Mouse (Mus musculus) layer of hippocampus, postnatal 36 days (tissue): ENCODE results near the gene Ggt6. TPM values are rescaled to one million over a fixed set of nuclear protein-coding genes. Genes with fewer than 3 reads are reported as not detected.
"Not testable (repeated sequence)": the region's sequence is repeated elsewhere in the genome, so short reads cannot be mapped to it uniquely, and the experiment has no call there.

Source experiments
- DNase-seq, 2 experiments: peaks; one replicate each; pipeline ENCODE4 v3.0.0; 2022
- total RNA-seq, 2 experiments: library from RNA; stranded (reverse); gene quantifications; 2 replicates each; pipeline ENCODE4 v1.2.3; 2021

The Ggt6 gene
- total RNA-seq, 2 experiments from 2014 or later = not detected

DNA sequence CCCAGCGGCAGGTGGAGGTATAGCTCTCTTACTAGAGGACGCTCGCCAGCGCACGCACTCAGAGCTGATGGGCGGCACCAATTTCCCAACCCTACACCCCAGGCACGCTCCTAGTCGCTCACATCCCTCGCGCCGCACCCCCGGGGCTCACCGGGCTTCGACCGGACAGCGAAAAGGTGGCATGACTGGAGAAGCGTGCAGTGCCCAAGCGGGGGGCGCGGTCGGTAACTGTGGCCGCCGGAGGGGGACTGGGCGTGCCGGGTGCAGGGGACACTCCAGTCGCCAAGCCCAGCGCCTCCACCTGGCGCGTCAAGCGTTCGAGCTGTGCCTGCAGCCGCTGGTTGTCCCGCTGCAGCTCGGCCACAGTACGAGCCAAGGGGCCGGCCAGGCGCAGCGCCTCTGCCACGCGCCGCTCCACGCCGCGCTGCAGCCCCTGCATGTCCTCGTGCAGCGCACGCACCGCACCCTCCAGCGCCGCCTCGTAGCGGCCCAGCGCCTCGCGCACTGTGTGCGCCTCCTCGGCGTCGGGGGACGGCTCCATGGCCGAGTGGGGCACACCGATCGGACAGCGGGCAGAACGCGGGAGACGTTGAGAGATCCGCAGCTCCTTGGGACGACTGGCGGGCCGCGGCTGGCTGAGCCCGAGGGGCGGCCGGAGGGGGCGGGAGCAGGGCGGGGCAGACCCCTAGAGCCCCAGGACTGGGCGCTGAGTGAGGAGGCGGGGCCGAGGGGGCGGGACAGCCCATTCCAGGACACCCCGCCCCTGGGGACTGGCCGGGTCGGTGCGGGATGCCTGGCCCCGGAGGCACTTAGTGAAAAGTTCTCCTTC, 24.0 kb upstream of the Ggt6 start, which contains the start of gene Smtnl2:
Gene Smtnl2, minus strand, starts transcription at position 621 of the 829 bp plus-strand sequence.
- DNase-seq = peak; percentile 26 to 35

DNA sequence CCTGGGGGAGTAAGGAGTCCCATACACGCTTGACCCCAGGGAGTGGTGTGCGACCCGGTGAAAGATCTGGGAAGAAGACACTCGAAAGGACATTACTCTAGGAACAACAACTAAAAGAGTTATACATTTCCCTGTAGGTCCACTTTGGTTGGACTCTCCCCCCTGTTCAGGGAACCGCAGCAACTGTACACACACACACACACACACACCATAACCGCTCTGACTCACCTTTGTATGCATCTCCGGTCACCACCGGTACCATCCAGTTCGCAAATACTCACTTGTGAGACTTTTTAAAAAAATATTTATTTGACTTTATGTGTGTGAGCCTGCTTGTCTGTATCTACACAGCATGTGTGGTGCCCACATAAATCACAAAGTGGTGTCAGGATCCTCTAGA, 23.4 kb upstream of the Ggt6 start:
- no peak for DNase-seq

DNA sequence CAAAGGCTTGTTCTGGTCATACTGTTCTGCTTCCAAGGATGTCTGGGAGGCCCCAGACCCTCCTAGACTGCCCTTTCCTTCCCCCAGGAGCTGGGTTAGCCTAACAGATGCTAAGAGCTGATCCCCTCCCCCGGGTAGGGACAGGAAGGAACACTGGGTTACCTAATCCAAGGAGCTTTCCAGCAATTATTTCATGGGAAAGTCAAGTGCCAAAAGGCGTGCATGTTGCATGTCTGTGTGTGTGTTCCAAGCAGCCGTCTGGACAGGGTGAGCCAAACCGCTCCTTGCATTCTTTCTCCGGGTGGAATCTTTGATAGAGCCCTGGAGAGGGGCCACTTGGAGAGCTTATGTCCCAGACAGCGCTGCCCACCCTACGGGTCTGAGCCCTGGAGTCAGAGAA, 22.3 kb upstream of the Ggt6 start:
- no peak for DNase-seq

DNA sequence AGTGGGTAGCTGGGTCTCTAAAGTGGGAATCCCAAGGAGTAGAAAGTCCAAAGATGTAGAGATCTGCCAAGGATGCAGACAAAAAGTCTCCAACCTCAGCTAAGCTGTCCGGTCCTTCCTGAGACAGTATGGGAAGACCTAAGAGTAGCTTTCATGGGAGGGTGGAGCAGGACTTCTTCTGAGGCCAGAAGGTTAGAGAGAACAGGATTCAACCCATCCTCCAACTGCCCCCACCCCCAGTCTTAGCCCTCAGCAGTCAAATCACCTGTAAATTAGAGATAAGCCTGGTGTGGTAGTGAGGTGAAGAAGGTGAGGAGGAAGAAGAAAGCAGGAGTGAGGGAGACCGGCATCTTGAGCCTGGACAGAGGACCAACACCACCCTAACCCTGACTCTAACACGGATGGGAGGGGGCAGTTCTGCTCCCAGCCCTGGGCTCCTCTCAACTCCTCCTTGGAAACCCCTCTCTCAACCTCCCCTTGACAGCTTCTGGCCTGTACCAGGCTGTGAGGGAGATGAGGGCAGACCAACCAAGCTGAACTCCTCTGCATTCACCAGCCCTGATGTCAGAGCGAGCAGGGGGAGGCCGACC, 21.6 kb upstream of the Ggt6 start:
- DNase-seq = no peak

DNA sequence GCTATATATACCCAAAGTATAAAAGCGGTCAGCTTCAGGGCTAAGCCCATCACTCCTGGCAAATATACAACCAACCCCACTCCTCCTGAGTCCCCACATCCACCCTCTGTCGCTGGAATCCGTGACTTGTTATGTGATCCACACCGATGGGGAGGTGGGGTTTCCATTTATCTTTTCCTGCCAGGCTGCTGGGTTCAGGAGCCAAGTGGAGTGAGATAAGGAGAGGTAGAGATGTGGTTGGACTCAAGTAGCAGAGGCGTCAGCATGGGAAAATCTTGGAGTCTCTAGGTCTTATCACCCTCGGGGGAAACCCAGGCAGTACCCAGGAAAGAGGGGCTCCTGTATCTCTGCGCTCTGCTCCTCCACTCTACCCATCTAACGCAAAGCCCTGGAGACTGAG, 20.2 kb upstream of the Ggt6 start:
- no peak for DNase-seq

DNA sequence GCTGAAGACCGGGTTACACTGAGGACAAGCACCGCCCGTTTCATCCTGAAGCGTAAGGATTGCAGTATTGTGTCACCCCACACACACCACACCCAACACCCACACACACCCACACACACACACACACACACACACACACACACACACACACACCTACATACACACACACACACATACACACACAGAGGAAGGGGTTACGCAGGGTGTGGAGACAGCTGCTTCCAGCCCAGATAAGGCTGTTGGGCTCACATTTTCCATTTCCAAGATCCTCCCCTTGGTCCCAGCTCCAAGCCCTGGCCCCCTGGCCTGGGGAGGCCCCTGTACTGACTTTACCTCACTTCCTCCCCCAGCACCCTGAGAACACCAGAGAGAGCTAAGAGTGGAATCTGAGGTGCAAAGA, 18.7 kb upstream of the Ggt6 start:
- no peak for DNase-seq

DNA sequence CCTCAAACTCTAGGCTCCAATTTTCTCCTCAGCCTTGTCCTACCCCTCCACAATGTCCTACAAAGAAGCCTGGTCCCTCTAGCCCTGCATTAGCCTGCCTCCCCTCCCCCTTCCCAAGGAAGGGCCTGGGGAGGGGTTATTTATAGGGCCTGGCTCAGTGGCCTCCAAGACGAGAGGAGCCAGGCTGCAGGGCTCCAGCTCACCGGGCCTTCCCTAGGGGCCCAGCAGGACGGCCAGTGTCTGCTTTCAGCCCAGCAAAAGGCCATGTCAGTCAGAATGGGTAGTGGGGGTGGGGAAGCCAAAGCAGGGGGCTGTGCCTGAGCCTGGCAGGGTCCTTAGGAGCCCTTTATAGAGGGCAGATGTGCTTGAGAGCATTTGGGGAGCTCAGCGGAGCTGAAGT, 17.9 kb upstream of the Ggt6 start:
- DNase-seq = no peak

DNA sequence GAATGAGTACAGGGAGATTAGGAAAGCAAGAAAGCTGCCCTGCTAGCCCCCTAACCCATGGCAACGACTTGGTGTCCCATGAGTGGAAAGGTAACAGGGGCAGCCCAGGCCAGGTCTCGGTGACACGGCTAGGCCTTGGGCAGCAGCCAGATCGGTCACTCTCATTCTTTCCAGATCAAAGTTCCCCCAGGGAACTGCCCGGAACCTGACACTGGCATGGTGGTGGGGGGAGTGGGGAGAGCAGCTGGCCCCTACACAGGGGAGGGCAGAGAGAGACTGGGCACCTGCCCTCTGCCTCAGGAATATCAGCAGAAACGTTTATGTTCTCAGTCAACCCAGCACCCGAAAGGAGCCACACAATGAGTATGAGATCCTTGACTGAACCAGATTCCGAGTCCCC, 17.1 kb upstream of the Ggt6 start:
- no peak for DNase-seq

DNA sequence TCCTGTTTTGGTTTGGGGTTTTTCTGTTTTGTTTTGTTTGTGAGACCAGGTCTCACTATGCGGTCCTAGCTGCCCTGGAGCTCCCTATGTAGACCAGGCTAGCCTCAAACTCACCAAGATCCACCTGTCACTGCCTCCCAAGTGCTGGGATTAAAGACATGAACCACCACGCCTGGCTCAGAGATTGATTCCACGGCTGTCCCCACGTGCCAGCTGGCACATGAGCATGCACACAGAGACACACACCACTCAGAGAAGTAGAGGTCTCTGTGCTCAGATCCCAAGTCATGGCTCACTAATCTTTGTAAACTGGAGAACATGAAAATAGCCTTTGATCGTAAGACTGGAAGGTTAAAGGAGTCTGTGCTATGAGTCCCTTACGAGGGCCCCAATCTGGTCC, 16.3 kb upstream of the Ggt6 start:
- DNase-seq = no peak

DNA sequence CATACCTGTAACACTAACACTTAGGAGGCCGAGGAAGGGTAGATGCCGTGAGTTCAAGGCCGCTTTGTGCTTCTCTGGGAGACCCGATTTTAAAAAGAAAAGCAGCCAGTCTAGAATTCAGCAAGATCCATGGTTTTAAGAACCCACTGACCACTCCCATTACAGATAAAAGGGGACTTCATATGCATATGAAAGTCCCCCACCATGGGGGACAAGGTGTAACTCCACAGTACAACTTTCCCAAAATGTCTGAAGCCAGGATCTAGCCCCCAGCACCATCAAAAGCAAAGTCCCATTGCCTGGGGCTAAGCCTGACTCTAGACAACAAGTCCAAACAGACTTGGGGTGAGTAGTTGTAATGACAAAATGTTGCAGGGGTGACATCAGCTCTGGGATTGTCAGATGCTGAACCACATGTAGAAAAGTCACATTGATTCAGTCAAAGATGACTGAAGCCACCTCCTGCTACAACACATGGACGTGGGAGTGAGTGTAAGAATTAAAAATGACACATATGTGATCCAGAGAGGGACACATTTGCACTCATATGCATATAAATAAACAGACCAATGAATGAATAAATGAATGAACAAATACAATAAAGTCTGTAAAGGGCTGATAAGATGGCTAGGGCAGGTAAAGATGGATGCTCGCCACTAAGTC, 14.7 kb upstream of the Ggt6 start:
- no peak for DNase-seq

DNA sequence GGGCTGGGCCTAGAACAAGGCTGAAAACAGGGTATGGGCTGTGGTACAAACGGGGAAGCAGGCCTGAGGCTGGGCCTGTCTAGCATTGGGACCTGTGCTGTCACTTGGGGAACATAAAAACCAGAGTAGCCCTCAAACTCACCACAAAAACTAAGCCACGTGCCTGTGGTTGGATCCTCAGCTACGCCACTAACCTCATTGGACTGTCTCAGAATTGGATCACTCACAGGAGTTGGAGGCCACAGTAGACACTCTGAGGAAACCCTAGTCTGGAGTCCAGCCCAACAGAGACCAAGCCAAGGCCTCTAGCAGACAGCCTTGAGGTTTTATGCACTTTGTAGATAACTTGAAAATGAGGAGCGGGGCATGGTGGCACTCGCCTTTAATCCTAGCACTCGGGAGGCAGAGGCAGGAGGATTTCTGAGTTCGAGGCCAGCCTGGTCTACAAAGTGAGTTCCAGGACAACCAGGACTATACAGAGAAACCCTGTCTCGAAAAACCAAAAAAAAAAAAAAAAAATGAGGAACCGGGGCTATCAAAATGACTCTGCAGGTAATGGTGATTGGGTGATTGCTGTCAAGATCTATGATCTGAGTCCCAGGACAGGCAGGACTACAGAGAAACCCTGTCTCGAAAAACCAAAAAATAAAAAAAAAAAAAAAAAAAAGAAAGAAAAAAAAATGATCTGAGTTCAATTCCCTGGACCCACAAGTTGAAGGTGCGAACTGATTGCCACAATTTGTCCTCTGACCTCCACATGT, 13.6 kb upstream of the Ggt6 start:
- no peak for DNase-seq

DNA sequence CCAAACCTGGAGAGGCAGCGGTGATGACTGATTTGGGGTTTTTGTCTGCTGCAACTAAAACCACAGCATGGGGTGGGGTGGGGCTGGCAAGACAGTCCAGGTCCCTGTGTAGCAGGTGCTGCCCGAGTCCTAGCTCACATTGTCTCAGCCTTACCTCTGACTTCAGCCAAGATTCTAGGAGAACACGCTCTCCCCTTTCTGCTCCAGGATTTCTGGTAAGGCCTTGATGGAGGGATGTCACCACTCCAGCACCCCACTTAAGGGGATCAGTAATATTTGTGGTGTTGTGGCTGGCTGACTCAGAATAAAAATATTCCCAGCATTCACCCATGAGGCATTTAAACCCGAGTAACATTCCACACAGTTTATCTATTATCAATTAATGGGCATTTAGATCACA, 11.6 kb upstream of the Ggt6 start:
- no peak for DNase-seq

DNA sequence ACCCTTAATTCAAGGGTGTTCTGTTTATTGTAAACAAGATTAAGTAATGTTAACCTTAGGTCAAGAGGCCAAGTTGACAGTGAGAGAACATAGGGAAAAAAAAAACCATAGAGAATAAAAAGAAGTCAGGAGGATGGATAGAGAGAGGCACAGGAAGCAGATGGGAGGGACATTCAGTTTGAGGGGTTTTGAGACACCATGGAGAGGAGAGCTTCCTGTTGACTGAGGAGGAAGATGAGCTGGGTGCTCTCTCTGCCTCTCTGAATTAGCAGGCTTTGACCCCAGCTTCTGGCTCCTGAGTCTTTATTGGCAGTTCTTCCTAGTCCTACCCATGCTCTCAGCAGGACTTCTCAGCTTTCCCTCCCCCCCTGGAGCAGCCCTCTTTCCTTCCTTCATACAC, 10.1 kb upstream of the Ggt6 start:
- no peak for DNase-seq

DNA sequence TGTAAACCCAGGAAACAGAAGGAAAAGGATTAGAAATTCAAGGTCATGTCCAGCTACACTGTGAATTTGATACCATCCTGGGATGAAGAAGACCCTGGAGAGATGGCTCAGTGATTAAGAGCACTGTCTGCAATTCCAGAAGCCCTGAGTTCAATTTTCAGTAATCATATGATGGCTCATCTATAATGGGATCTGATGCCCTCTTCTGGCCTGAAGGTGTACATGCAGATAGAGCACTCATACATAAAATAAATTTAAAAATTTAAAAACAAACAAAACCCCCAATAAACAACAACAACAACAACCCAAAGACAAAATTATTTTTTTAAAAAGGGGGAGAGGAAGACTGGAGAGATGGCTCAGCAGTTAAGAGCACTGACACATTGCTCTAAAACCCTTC, 8.4 kb upstream of the Ggt6 start:
- no peak for DNase-seq

DNA sequence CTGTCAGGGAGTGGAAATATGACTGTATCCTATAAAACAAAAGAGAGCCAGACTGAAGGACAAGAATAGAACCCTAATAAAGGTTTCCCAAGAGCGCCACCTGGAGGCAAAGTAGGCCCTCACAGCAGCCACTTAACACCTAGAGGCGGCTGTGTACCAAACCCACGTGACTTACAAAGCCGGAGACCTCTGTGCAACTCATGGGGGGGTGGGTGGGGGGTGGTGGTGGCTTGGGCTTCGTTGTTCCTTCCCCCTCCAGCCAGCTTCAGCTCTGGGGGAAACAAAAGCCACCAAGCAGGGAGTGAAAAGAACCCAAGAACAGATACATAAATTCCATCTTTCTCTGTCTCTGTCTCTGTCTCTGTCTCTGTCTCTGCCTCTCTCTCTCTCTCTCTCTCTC, 6.6 kb upstream of the Ggt6 start:
- peak in 1 of 2 experiments; percentile 69 for DNase-seq

DNA sequence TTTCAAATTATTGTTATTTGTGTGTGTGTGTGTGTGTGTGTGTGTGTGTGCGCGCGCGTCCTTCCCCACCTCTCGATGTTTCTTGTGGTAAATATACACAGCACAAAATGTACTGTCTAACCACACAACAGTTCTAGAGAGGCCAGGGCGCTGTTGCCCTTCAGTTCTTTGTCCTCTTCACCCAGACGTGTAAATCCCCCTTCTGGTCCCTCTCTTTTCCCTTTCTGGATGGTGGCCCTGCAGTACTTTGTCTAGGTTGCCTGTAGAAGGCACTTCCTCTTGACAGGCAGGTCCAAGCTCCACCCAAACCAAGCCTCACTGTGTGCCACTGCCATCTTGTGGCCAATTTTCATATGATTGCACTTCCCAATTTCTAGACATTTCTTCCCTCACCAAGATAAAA, 6.0 kb upstream of the Ggt6 start:
- DNase-seq = peak; percentile 51 to 75

DNA sequence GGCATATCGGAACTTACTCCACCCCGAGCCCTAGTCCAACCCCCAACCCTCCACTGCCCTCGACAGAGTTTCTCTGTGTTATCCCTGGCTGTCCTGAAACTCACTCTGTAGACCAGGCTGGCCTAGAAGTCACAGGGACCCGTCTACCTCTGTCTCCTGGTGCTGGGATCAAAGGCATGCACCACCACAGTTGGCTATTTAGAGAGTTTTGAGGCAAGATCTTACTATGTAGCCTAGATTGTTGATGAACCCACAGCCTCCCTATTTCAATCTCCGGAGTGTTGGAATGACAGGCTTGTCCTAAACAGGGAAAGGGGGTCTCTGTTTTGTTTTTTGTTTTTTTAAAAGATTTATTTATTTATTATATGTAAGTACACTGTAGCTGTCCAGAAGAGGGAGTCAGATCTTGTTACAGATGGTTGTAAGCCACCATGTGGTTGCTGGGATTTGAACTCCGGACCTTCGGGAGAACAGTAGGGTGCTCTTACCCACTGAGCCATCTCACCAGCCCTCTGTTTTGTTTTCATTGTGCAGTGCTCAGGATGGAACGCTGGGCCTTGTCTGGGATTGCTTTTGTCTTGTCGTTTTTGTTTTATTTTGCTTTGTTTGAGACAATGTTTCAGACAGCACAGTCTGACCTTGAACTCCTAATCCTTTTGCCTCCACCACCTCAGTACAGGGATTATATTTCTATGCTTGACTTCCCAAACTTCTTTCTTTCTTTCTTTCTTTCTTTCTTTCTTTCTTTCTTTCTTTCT, 4.8 kb upstream of the Ggt6 start:
- not testable (repeated sequence) for DNase-seq

DNA sequence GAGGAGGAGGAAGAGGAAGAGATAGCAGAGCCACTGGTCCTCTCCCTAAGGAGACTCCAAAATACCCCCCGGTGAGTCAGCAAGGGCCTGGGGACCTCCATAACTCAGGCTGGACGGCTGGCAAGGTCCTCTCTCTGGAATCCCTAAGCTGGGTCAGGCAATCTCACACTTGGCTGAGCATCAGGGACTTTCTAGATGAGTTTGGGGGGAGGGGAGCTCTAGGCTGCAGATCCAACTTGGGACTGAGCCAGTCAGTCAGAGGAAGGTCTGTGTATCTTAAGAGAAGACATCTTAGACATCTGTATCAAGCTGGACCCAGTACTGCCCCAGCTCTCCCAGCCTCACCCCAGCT, 344 bp downstream of the Ggt6 start:
- no peak for DNase-seq

DNA sequence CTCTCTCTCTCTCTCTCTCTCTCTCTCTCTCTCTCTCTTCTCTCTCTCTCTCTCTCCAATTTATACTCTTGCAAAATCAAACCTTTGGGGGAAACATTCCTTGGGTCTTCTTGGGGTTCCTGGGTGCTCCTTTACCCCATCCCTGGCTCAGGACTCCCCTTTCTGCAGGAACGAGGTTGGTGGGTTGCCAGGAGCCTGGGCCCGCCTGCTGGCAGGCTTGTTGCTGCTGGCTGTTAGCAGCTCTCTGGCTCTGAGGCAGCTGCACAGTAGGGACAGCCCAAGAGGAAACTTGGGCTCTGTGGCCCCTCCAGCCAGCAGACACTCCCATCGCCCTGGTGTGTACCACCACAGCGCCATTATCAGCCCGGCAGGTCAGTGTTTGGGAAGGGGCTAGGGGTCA, 945 bp downstream of the Ggt6 start:
- no peak for DNase-seq

DNA sequence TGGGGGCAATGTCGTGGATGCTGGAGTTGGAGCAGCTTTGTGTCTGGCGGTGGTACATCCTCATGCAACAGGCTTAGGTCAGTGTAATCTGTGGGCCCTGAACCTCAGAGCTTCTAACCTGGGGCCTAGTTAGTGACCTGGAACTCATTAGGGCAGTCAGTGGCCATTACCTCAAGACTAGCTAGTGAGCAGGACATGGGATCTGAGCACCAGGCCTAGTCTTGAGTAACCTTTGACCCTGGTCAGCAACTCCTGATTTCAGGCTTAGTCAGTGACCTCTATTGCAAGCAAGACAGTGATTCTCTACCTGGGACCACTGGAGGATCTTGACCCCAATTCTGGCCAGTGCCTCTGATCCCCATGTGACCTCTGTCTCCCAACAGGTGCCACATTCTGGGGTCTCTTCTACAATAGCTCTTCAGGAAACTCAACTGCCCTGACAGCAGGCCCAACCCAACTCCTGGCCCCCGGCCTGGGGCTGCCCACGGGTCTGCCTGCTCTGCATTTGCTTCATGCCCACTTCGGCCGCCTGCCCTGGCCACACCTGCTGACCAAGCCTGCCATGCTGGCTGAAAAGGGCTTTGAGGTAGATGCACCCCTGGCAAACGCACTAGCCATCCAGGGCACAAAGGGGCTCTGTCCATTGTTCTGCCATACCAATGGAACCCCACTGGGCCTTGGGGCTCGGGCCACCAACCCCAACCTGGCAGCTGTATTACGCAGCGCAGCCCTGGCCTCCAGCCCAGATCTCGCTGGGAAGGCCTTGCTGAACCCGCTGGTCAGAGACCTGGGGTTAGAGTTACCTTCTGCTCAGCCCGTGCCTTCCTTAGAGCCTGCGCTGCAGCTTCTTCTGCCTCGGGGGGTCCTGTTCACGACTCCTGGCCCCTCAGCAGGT, 1.7 kb downstream of the Ggt6 start:
- no peak for DNase-seq

DNA sequence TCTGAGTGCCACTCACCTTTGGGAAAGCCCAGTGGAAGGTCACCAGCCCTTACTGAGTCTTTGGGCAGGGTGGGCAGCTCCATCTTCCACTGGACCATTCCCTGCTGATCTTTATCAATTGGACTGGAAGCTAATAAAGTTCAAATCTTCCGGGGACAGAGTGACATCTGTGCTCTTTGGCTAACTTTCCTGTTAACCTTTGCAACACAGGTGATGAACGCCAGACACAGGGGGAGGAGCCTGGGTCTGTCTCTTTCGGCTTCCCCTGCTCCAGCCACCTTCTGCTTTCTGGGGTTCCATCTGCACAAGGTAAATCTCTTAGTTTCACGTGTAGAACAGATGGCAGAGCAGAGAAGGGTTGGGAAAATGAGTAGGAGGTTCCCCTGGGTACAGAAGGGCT, 3.1 kb downstream of the Ggt6 start:
- no peak for DNase-seq
